Mouse (Mus musculus): Measurements from ENCODE around the gene Trim59. TPM values are rescaled to one million over a fixed set of nuclear protein-coding genes. Genes with fewer than 3 reads are reported as not detected.

Gene Trim59
- 0.35 TPM in 1 of 2 replicates, not detected in the other for polyA plus RNA-seq (2012; ENCODE audit: insufficient read depth, low replicate concordance)

DNA sequence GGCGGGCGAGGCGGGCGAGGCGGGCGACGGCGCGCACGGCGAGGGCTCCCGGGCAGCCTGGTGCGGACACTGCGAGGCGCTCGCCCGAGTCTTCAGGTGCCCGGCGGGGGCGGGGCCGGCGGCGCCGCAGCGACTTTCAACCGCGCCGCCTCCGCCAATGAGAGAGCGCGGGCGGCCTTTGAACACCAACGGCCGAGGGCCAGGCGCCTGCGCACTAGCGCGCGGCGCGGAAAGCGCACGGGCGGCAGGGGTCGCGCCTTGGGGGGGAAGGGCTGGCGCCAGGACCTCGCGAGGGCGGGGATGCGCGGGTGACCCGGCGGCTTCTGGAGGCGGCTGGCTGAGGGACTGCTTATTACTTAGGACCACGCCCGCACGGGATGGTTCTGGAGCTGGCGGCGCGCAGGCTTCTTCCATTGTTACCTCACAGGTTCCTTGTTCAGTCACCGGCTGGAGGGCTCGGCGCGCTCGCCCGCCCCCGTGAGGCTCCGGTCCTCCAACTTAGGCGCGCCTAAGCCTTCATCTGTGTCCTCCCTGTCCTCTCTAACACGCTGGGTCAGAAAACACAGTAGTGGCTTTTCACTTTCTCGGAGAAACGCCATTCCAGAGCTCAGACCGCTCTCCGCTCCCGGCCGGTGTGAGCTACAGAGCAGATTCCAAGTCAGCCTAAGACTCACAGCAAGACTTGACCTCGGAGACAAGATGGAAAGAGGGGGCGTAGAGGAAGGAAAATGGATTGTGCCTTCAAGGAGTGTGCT lies at the start of gene Trim59:
Gene Trim59, minus strand, starts transcription at position 111 of the 755 bp plus-strand sequence.
- H3K4me1 ChIP-seq: peaks cover 47% of the 10 kb centered on the region
- no peak for TF ChIP-seq FLI1 (IDR thresholded peaks at IDR 0.05; ENCODE audit: low read length)
- TF ChIP-seq GATA1 (IDR thresholded peaks at IDR 0.05; ENCODE audit: borderline replicate concordance, low read length): no peak

DNA sequence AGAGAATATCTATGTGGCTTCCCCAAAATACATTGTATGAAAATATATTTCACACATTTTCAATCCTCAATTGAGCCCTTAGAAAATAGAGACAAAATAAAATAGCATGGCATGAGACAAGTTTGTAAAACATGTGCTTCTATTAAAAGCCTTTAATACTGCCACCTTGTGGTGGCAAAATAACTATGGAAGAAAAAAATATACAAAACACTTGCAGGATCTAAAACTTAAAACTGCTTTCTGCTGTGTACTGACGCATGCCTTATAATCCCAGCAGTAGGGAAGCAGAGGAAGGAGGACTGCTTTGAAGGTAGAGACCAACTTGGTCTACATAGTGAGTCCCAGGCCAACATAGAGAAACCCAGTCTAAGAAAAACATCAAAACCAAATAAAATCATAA lies 19.4 kb upstream of the Trim59 start:
- H3K4me3 ChIP-seq (replicated peaks): no peak overlapping the region
- H3K36me3 ChIP-seq (replicated peaks; ENCODE audit: low read length): peaks cover 36% of the 10 kb centered on the region
- TF ChIP-seq GATA1 (IDR thresholded peaks at IDR 0.05; ENCODE audit: borderline replicate concordance, low read length) (no peak), FLI1 (IDR thresholded peaks at IDR 0.05; ENCODE audit: low read length) (no peak)
- H3K4me1 ChIP-seq: peaks cover 3% of the 10 kb centered on the region; the same call in 1 of the 2 replicates
- H3K27me3 ChIP-seq (replicated peaks): no peaks in the 10 kb centered on the region
- no peaks in the 10 kb centered on the region for H3K9me3 ChIP-seq

More for the DNA sequence above, at the start of gene Trim59:
- peak within 1 kb of the TSS; percentile 92 for H3K4me3 ChIP-seq (replicated peaks)
- peaks cover 36% of the 10 kb centered on the region for H3K27me3 ChIP-seq (replicated peaks)
- no peaks in the 10 kb centered on the region for H3K9me3 ChIP-seq
- H3K36me3 ChIP-seq (replicated peaks; ENCODE audit: low read length): peaks cover 14% of the 10 kb centered on the region

DNA sequence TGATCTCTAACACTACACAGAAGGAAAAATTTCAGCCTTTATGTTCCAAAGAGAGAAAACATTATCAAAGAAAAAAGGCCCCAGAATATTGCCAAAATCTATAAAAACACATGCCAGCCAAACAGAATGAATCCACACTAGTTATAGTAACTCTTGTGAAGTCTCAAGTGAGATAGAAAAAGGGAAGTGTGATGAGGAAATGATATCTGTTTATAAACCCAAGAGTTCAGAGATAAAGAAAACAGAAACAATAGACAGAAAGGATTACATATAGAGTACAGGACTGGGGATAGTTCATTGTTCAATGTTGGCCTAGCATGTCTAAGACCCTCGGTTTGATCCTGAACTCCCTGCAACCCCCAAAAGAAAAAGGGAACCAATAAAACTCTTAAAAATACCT lies 18.2 kb upstream of the Trim59 start:
- Histone ChIP-seq H3K27me3 (replicated peaks) (no peaks in the 10 kb centered on the region), H3K9me3 (no peaks in the 10 kb centered on the region), H3K4me3 (replicated peaks) (no peak overlapping the region), H3K4me1 (peaks cover 3% of the 10 kb centered on the region; the same call in 1 of the 2 replicates), H3K36me3 (replicated peaks; ENCODE audit: low read length) (peaks cover 24% of the 10 kb centered on the region)
- TF ChIP-seq GATA1 (IDR thresholded peaks at IDR 0.05; ENCODE audit: borderline replicate concordance, low read length): no peak
- TF ChIP-seq FLI1 (IDR thresholded peaks at IDR 0.05; ENCODE audit: low read length): no peak

DNA sequence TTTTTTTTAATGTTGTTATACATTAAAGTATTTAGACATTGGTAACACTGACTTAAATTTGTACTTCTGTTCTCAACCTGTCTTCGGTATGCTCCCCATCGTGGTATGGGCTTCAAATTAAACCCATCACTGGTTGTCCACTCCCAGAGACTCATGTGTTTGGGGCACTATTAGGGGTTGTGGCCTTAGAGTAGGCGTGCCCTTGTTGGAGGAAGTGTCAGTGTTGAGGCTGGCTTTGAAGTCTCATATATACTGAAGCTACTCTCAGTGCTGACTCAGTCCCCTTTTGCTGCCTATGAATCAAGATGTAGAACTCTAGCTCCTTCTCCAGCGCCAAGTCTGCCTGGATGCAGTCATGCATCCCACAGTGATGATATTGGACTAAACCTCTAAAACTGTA lies 16.1 kb upstream of the Trim59 start:
- H3K4me1 ChIP-seq: peaks cover 3% of the 10 kb centered on the region; the same call in 1 of the 2 replicates
- no peak overlapping the region for H3K4me3 ChIP-seq (replicated peaks)
- no peak for TF ChIP-seq GATA1 (IDR thresholded peaks at IDR 0.05; ENCODE audit: borderline replicate concordance, low read length)
- TF ChIP-seq FLI1 (IDR thresholded peaks at IDR 0.05; ENCODE audit: low read length): no peak
- H3K9me3 ChIP-seq: no peaks in the 10 kb centered on the region
- H3K27me3 ChIP-seq (replicated peaks): peaks cover 4% of the 10 kb centered on the region
- peaks cover 14% of the 10 kb centered on the region for H3K36me3 ChIP-seq (replicated peaks; ENCODE audit: low read length)

DNA sequence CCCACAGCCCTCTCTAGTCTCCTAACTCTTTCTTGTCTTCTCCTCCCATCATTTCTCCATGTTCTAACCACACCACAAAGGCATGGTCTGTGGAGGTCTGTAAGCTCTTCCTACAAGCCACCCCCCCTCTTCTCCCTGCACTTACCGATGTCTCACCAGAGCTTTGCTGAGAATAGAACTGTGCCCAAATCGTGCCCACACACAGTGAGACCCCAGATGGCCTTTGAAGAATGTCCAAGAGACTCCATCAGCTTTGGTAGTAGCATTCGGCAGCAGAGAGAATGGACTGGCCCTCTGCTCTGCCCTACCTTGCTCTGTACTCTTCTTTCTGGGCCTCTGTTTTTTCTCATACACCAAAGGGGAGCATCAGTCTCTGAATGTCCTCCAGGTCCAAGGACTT lies 11.3 kb upstream of the Trim59 start:
- H3K4me1 ChIP-seq: peaks cover 3% of the 10 kb centered on the region; the same call in 1 of the 2 replicates
- H3K36me3 ChIP-seq (replicated peaks; ENCODE audit: low read length): no peaks in the 10 kb centered on the region
- peaks cover 21% of the 10 kb centered on the region for H3K27me3 ChIP-seq (replicated peaks)
- no peak overlapping the region for H3K4me3 ChIP-seq (replicated peaks)
- H3K9me3 ChIP-seq: peaks cover 3% of the 10 kb centered on the region; the same call in 1 of the 2 replicates
- TF ChIP-seq FLI1 (IDR thresholded peaks at IDR 0.05; ENCODE audit: low read length) (no peak), GATA1 (IDR thresholded peaks at IDR 0.05; ENCODE audit: borderline replicate concordance, low read length) (no peak)

DNA sequence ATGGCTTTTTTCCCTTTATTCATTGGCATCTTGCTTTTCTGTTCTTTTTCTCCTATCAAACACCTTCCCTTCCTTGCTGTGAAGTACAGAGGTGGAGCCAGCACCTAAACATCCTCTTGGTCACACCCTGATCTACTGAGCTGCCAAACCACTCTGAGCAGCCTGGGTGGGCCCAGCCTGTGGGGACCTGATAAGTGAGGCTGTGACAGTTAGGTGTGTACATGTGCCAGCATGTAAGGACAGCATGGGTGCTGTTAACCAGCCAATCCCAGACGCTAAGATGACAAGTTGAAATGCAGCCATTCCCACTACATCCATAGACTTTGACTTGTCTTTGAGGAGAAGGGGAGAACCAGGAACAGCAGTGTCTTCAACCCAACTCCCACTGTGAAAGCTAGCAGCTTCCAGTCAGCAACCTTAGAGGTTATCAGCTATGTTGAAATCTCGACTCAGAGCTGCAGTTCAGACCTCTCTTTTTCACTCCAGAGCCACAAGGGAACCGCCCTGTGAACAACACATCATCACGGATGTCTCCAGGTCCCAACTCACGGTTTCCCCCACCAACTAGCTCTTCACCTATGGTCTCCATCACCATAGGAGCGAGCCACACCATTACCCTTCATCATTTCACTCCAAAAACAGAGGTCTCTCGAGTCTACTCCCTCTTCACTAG lies 10.3 kb upstream of the Trim59 start:
- Histone ChIP-seq H3K36me3 (replicated peaks; ENCODE audit: low read length) (no peaks in the 10 kb centered on the region), H3K9me3 (peaks cover 3% of the 10 kb centered on the region; the same call in 1 of the 2 replicates), H3K4me3 (replicated peaks) (no peak overlapping the region), H3K4me1 (no peaks in the 10 kb centered on the region), H3K27me3 (replicated peaks) (peaks cover 22% of the 10 kb centered on the region)
- TF ChIP-seq GATA1 (IDR thresholded peaks at IDR 0.05; ENCODE audit: borderline replicate concordance, low read length) (no peak), FLI1 (IDR thresholded peaks at IDR 0.05; ENCODE audit: low read length) (no peak)

DNA sequence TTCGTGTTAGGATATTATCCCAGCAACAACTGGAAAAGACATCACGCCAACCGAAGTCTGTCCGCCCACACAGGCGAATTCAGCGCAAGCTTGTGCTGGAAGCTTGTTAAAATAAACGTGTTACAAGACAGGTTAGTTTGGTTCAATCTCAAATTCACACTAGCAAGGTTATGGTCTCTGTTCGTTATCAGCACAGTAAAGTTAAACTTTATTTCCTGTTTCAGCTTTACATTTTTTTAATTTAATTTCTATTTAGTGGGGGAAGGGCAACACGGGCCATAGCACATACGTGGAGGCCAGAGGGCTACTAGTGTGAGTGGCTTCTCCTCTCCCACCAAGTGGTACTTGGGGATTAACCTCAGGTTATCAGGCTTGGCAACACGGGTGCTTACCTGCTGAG lies 7.3 kb upstream of the Trim59 start:
- no peaks in the 10 kb centered on the region for H3K4me1 ChIP-seq
- H3K9me3 ChIP-seq: peaks cover 3% of the 10 kb centered on the region; the same call in 1 of the 2 replicates
- H3K27me3 ChIP-seq (replicated peaks): peaks cover 49% of the 10 kb centered on the region
- TF ChIP-seq GATA1 (IDR thresholded peaks at IDR 0.05; ENCODE audit: borderline replicate concordance, low read length) (no peak), FLI1 (IDR thresholded peaks at IDR 0.05; ENCODE audit: low read length) (no peak)
- no peak overlapping the region for H3K4me3 ChIP-seq (replicated peaks)
- no peaks in the 10 kb centered on the region for H3K36me3 ChIP-seq (replicated peaks; ENCODE audit: low read length)

DNA sequence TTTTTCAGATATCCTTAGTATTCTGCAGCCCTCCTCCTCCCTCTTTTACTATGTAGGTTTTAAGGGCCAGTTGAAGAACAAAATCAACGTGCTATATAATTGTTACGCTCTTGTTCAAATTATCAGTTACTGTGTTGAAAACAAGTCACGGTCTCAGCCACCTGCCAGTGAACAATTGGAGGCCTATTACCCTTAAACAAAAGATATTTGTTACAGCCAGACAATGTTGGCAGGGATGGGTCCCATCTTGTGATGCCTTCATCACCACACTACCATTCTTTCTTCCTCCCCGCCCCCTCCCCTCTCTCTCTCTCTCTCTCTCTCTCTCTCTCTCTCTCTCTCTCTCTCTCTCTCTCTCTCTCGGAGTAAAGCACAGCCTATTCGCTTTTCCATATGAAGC lies 4.5 kb upstream of the Trim59 start:
- peaks cover 3% of the 10 kb centered on the region; the same call in 1 of the 2 replicates for H3K9me3 ChIP-seq
- no peak overlapping the region for H3K4me3 ChIP-seq (replicated peaks)
- TF ChIP-seq FLI1 (IDR thresholded peaks at IDR 0.05; ENCODE audit: low read length): no peak
- TF ChIP-seq GATA1 (IDR thresholded peaks at IDR 0.05; ENCODE audit: borderline replicate concordance, low read length): no peak
- H3K36me3 ChIP-seq (replicated peaks; ENCODE audit: low read length): no peaks in the 10 kb centered on the region
- H3K4me1 ChIP-seq: peaks cover 20% of the 10 kb centered on the region
- peaks cover 45% of the 10 kb centered on the region for H3K27me3 ChIP-seq (replicated peaks)

DNA sequence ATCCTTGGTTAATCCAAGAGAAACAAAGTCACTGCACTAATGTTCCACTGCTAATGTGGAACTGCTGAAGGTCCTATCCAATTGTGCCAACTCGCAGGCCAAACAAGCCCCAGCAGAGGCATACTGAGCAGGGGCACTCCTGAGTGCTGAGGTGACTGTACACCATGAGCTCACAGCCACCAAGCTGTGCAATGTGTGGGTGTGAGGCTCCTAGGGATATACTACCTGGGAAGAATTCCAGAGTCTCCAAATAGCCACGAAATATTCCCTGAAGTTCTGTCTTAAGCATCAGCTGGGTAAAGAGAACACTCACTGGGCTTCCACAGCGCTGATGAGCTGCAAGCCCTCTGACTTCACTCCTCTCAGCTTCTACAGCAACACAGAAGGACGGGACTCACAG lies 3.1 kb upstream of the Trim59 start:
- peaks cover 3% of the 10 kb centered on the region; the same call in 1 of the 2 replicates for H3K9me3 ChIP-seq
- peaks cover 31% of the 10 kb centered on the region for H3K4me1 ChIP-seq
- no peak overlapping the region for H3K4me3 ChIP-seq (replicated peaks)
- peaks cover 45% of the 10 kb centered on the region for H3K27me3 ChIP-seq (replicated peaks)
- no peak for TF ChIP-seq FLI1 (IDR thresholded peaks at IDR 0.05; ENCODE audit: low read length)
- no peak for TF ChIP-seq GATA1 (IDR thresholded peaks at IDR 0.05; ENCODE audit: borderline replicate concordance, low read length)
- H3K36me3 ChIP-seq (replicated peaks; ENCODE audit: low read length): no peaks in the 10 kb centered on the region

DNA sequence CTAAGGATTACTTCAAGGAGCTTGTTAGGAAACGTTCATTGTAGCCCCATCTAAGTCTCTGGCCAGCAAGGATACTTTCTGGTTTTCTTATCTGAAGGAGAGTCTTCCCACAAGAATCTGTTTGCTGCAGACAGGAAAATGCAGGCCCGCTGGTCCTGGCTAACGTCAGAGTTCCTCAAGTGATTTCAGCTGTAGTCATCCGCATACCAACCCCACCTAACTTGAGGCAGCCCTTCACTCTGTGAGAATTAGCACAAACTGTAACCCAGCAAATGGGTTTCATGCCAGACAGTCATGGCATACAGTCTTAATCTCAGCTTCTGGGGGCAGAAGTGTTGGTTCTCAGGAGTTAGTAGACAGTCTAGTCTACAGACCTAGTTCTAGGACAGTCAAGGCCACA lies 2.0 kb upstream of the Trim59 start:
- Histone ChIP-seq H3K36me3 (replicated peaks; ENCODE audit: low read length) (peaks cover under 1% of the 10 kb centered on the region), H3K27me3 (replicated peaks) (peaks cover 42% of the 10 kb centered on the region), H3K4me3 (replicated peaks) (no peak overlapping the region), H3K9me3 (peaks cover 3% of the 10 kb centered on the region; the same call in 1 of the 2 replicates), H3K4me1 (peaks cover 36% of the 10 kb centered on the region)
- TF ChIP-seq GATA1 (IDR thresholded peaks at IDR 0.05; ENCODE audit: borderline replicate concordance, low read length): no peak
- no peak for TF ChIP-seq FLI1 (IDR thresholded peaks at IDR 0.05; ENCODE audit: low read length)
